Comparison of ENCODE assay signal across 26 mouse cellular contexts in genomic region chr6:53017357-53018205, GRCm38 (mm10). TPM values are rescaled to one million over a fixed set of nuclear protein-coding genes. Genes with fewer than 3 reads are reported as not detected.
DNase-seq lines count a peak whose midpoint lies in the region; ATAC-seq and TF ChIP-seq lines count a peak whose summit lies in the region.
"Had no signal": no experiment of that assay in that cellular context is flagged by ENCODE, and none has a peak within 500 bp of the region (broad histone marks: within the 10 kb centered on the region; RNA-seq: fewer than 3 reads in every experiment).

No protein-coding gene starts in this region.

- TF ChIP-seq CTCF in kidney, adult 2 months (conservative IDR thresholded peaks at IDR 0.05; ENCODE audit: insufficient read depth, insufficient read length, low read depth, low read length): no peak

- DNase-seq in embryo, embryonic 10 days (ENCODE audit: low spot score): peak; percentile 11
- no peak for DNase-seq in embryo, embryonic 11 days
- no peak for DNase-seq in midbrain, embryonic 10.5 days (ENCODE audit: low spot score)
- no peak for DNase-seq in kidney, adult 2 months
- no peak for DNase-seq in thymus, adult 18-20 months
- no peak for DNase-seq in urinary bladder, postnatal 10 days (ENCODE audit: low spot score)
- DNase-seq: adrenal gland, postnatal 14 days; cerebellum, adult 11-12 months; gastrocnemius, adult 2 months; kidney, adult 18-20 months; kidney, postnatal 4 days; liver; lung, adult 2 months; lung, postnatal 14 days; right cerebral cortex, postnatal 4 days had no signal

- H3K4me2 ChIP-seq in midbrain, embryonic 13.5 days (replicated peaks): no peak overlapping the region
- H3K4me2 ChIP-seq: embryonic facial prominence, embryonic 13.5 days; heart, embryonic 15.5 days; midbrain, embryonic 11.5 days; neural tube, embryonic 12.5 days had no signal

- no peaks in the 10 kb centered on the region for H3K9me3 ChIP-seq in midbrain, embryonic 10.5 days (replicated peaks)
- no peaks in the 10 kb centered on the region for H3K9me3 ChIP-seq in midbrain, embryonic 13.5 days
- H3K9me3 ChIP-seq: embryonic facial prominence, embryonic 13.5 days; heart, embryonic 15.5 days; neural tube, embryonic 12.5 days had no signal

- no peak for TF ChIP-seq POLR2A in kidney, adult 2 months (IDR thresholded peaks at IDR 0.05; ENCODE audit: low read depth, low read length)

- no peak for ATAC-seq in midbrain, embryonic 13.5 days
- ATAC-seq in common myeloid progenitor, adult 5-6 weeks (replicated peaks; ENCODE audit: low read depth, poor library complexity, severe bottlenecking): 0 out of 2 replicates have a peak, but pooled peaks have one; percentile 11
- ATAC-seq: forebrain, embryonic 16.5 days; hindbrain, embryonic 16.5 days had no signal

- no peak overlapping the region for H3K4me3 ChIP-seq in midbrain, embryonic 10.5 days
- no peak overlapping the region for H3K4me3 ChIP-seq in midbrain, embryonic 13.5 days (replicated peaks)
- H3K4me3 ChIP-seq in kidney, adult 2 months (ENCODE audit: insufficient read depth, low read depth, low read length): no peak overlapping the region
- H3K4me3 ChIP-seq: embryonic facial prominence, embryonic 13.5 days; gastrocnemius, adult 2 months; heart, embryonic 15.5 days; myocyte; neural tube, embryonic 12.5 days had no signal

- H3K9ac ChIP-seq in midbrain, embryonic 13.5 days (replicated peaks): no peak overlapping the region
- H3K9ac ChIP-seq: embryonic facial prominence, embryonic 13.5 days; heart, embryonic 15.5 days; liver, embryonic 14.5 days; neural tube, embryonic 12.5 days had no signal

- H3K4me1 ChIP-seq in midbrain, embryonic 10.5 days: peaks cover 11% of the 10 kb centered on the region
- H3K4me1 ChIP-seq in midbrain, embryonic 13.5 days (replicated peaks): peaks cover 12% of the 10 kb centered on the region; the same call in 1 of the 2 replicates
- H3K4me1 ChIP-seq in kidney, adult 2 months (ENCODE audit: control insufficient read depth, insufficient read depth, low read length): no peaks in the 10 kb centered on the region
- H3K4me1 ChIP-seq: heart, embryonic 15.5 days; neural tube, embryonic 12.5 days had no signal

- no peaks in the 10 kb centered on the region for H3K36me3 ChIP-seq in midbrain, embryonic 10.5 days
- no peaks in the 10 kb centered on the region for H3K36me3 ChIP-seq in midbrain, embryonic 13.5 days
- no peaks in the 10 kb centered on the region for H3K36me3 ChIP-seq in kidney, adult 2 months (ENCODE audit: control insufficient read depth, insufficient read depth, low read length)
- H3K36me3 ChIP-seq: embryonic facial prominence, embryonic 13.5 days; heart, embryonic 15.5 days; neural tube, embryonic 12.5 days had no signal

- H3K27me3 ChIP-seq in midbrain, embryonic 10.5 days (ENCODE audit: low read depth, poor library complexity, severe bottlenecking): no peaks in the 10 kb centered on the region
- no peaks in the 10 kb centered on the region for H3K27me3 ChIP-seq in midbrain, embryonic 13.5 days
- no peaks in the 10 kb centered on the region for H3K27me3 ChIP-seq in kidney, adult 2 months (replicated peaks; ENCODE audit: control insufficient read depth, insufficient read depth, low read length)
- H3K27me3 ChIP-seq: embryonic facial prominence, embryonic 13.5 days; heart, embryonic 15.5 days; neural tube, embryonic 12.5 days had no signal

- WGBS in midbrain, embryonic 10.5 days: 55% methylated on average over 4 of the region's 4 CpGs
- WGBS in midbrain, embryonic 13.5 days: 41% methylated on average over 4 of the region's 4 CpGs
- 86% methylated on average over 4 of the region's 4 CpGs for WGBS in kidney, adult 2 months

- H3K27ac ChIP-seq in midbrain, embryonic 10.5 days (replicated peaks): 0 out of 2 replicates have a peak overlapping the region, but pooled peaks have one; percentile 28
- no peak overlapping the region for H3K27ac ChIP-seq in midbrain, embryonic 13.5 days
- no peak overlapping the region for H3K27ac ChIP-seq in kidney, adult 2 months (ENCODE audit: insufficient read depth, low read depth, low read length)
- H3K27ac ChIP-seq: embryonic facial prominence, embryonic 13.5 days; gastrocnemius, adult 2 months; heart, embryonic 15.5 days; kidney, postnatal 0 days; liver, embryonic 14.5 days; neural tube, embryonic 12.5 days had no signal

RNA-seq across cellular contexts. Expression of gene Jazf1, which starts 50.9 kb away (rescaled TPM):
- polyA plus RNA-seq in midbrain, embryonic 10.5 days (2016; fragmentation: Nextera tagmentation; extraction: Ambion mirVana): 3.4 and 5.7 TPM in 2 replicates
- polyA plus RNA-seq in midbrain, embryonic 13.5 days (2015; fragmentation: Nextera tagmentation; extraction: Ambion mirVana): 24.9 and 26.9 TPM in 2 replicates
- not detected in 2 replicates for total RNA-seq in common myeloid progenitor, adult 5-6 weeks (2017)
- polyA plus RNA-seq in kidney, adult 2 months (2012; rRNA removed): 0.68 and 0.84 TPM in 2 replicates
